Mouse (Mus musculus): ENCODE results near the gene Rsrp1.

GRCm38 (mm10) chr4:134955196-134955595 is 31.8 kb downstream of the Rsrp1 start:
- TF ChIP-seq CTCF (IDR thresholded peaks at IDR 0.05; ENCODE audit: low read depth) = no peak
- no peak for TF ChIP-seq EP300 (IDR thresholded peaks at IDR 0.05; ENCODE audit: low read depth)
